Comparison of ENCODE assay signal across 8 mouse cellular contexts in genomic region chr8:114133050-114133509, GRCm38 (mm10). TPM values are rescaled to one million over a fixed set of nuclear protein-coding genes. Genes with fewer than 3 reads are reported as not detected.
A peak's percentile ranks its signal among the peaks of the same experiment; 100 is the strongest.
DNase-seq lines count a peak whose midpoint lies in the region; ATAC-seq lines count a peak whose summit lies in the region.

No protein-coding gene starts in this region.

- H3K36me3 ChIP-seq in kidney, embryonic 14.5 days (ENCODE audit: control insufficient read depth, insufficient read depth, low read length): no peaks in the 10 kb centered on the region
- no peaks in the 10 kb centered on the region for H3K36me3 ChIP-seq in embryonic facial prominence, embryonic 11.5 days (replicated peaks; ENCODE audit: control insufficient read depth, insufficient read depth, low read depth, low read length)
- no peaks in the 10 kb centered on the region for H3K36me3 ChIP-seq in hindbrain, embryonic 11.5 days (ENCODE audit: control insufficient read depth, insufficient read depth, low read length)
- no peaks in the 10 kb centered on the region for H3K36me3 ChIP-seq in macrophage (ENCODE audit: inconsistent target)

- H3K79me2 ChIP-seq in macrophage (ENCODE audit: inconsistent target): no peaks in the 10 kb centered on the region

- H3K9me3 ChIP-seq in kidney, embryonic 14.5 days (ENCODE audit: control insufficient read depth, low read length): no peaks in the 10 kb centered on the region
- H3K9me3 ChIP-seq in embryonic facial prominence, embryonic 11.5 days (replicated peaks; ENCODE audit: control insufficient read depth, low read length): no peaks in the 10 kb centered on the region
- H3K9me3 ChIP-seq in hindbrain, embryonic 11.5 days (ENCODE audit: control insufficient read depth, low read length): no peaks in the 10 kb centered on the region

- no peak for DNase-seq in kidney, adult 18-20 months
- no peak for DNase-seq in embryonic facial prominence, embryonic 11.5 days (ENCODE audit: low spot score)
- DNase-seq in hindbrain, embryonic 11.5 days (ENCODE audit: low spot score): no peak
- DNase-seq in right cerebral cortex, adult 18-20 months: no peak
- DNase-seq in thymus, adult 18-20 months: no peak
- DNase-seq in spleen, adult 18-20 months: no peak

- WGBS in kidney, embryonic 14.5 days: 27% methylated on average over 14 of the region's 14 CpGs
- WGBS in embryonic facial prominence, embryonic 11.5 days: 30% methylated on average over 14 of the region's 14 CpGs
- WGBS in hindbrain, embryonic 11.5 days: 32% methylated on average over 14 of the region's 14 CpGs
- WGBS in macrophage (ENCODE audit: missing documents): 19% methylated on average over 10 of the region's 14 CpGs

- H3K4me2 ChIP-seq in kidney, embryonic 14.5 days (replicated peaks; ENCODE audit: low read depth, low read length): peak overlapping the region; percentile 87
- H3K4me2 ChIP-seq in embryonic facial prominence, embryonic 11.5 days (ENCODE audit: low read depth, low read length): no peak overlapping the region; the same call in 1 of the 2 replicates
- H3K4me2 ChIP-seq in hindbrain, embryonic 11.5 days (replicated peaks; ENCODE audit: low read depth, low read length): peak overlapping the region; percentile 74; the same call in 1 of the 2 replicates

- no peaks in the 10 kb centered on the region for H3K4me1 ChIP-seq in kidney, embryonic 14.5 days (ENCODE audit: control insufficient read depth, insufficient read depth, low read length)
- no peaks in the 10 kb centered on the region for H3K4me1 ChIP-seq in embryonic facial prominence, embryonic 11.5 days (ENCODE audit: control insufficient read depth, insufficient read depth, low read length)
- no peaks in the 10 kb centered on the region for H3K4me1 ChIP-seq in hindbrain, embryonic 11.5 days (replicated peaks; ENCODE audit: control insufficient read depth, insufficient read depth, low read length)

- H3K27ac ChIP-seq in kidney, embryonic 14.5 days (ENCODE audit: low read depth, low read length): no peak overlapping the region
- H3K27ac ChIP-seq in embryonic facial prominence, embryonic 11.5 days (replicated peaks; ENCODE audit: low read depth, low read length): no peak overlapping the region
- H3K27ac ChIP-seq in hindbrain, embryonic 11.5 days (ENCODE audit: low read depth, low read length): no peak overlapping the region
- no peak overlapping the region for H3K27ac ChIP-seq in macrophage

- peak overlapping the region; percentile 61 for H3K4me3 ChIP-seq in kidney, embryonic 14.5 days (ENCODE audit: low read length)
- H3K4me3 ChIP-seq in embryonic facial prominence, embryonic 11.5 days (ENCODE audit: low read depth, low read length): peak overlapping the region; percentile 34
- H3K4me3 ChIP-seq in hindbrain, embryonic 11.5 days (ENCODE audit: low read depth, low read length): peak overlapping the region; percentile 42; the same call in 1 of the 2 replicates
- peak overlapping the region; percentile 76 for H3K4me3 ChIP-seq in macrophage (ENCODE audit: inconsistent target)

- ATAC-seq in kidney, embryonic 14.5 days (ENCODE audit: low FRiP score, low TSS enrichment): peak; percentile 36; the same call in 1 of the 2 replicates
- no peak for ATAC-seq in embryonic facial prominence, embryonic 11.5 days (replicated peaks; ENCODE audit: insufficient number of reproducible peaks, low FRiP score, low TSS enrichment, low read depth)
- peak; percentile 45 for ATAC-seq in hindbrain, embryonic 11.5 days (ENCODE audit: low FRiP score)

- no peaks in the 10 kb centered on the region for H3K27me3 ChIP-seq in kidney, embryonic 14.5 days (ENCODE audit: control insufficient read depth, insufficient read depth, low read length)
- H3K27me3 ChIP-seq in embryonic facial prominence, embryonic 11.5 days (ENCODE audit: control insufficient read depth, insufficient read depth, low read length): no peaks in the 10 kb centered on the region
- H3K27me3 ChIP-seq in hindbrain, embryonic 11.5 days (ENCODE audit: control insufficient read depth, insufficient read depth, low read length): no peaks in the 10 kb centered on the region

- no peak overlapping the region for H3K9ac ChIP-seq in kidney, embryonic 14.5 days (ENCODE audit: low read depth, low read length)
- no peak overlapping the region for H3K9ac ChIP-seq in embryonic facial prominence, embryonic 11.5 days (replicated peaks; ENCODE audit: low read length)
- H3K9ac ChIP-seq in hindbrain, embryonic 11.5 days (ENCODE audit: low read depth, low read length): no peak overlapping the region

RNA-seq across cellular contexts. Expression of gene Nudt7, which starts 0.3 kb away (rescaled TPM):
- 15.6 and 18.6 TPM in 2 replicates for polyA plus RNA-seq in kidney, embryonic 14.5 days (2014; fragmentation: Nextera tagmentation; extraction: Ambion mirVana)
- polyA plus RNA-seq in embryonic facial prominence, embryonic 11.5 days (2014; fragmentation: Nextera tagmentation; extraction: Ambion mirVana): 13.4 and 14.8 TPM in 2 replicates
- 9.1 and 12.1 TPM in 2 replicates for polyA plus RNA-seq in hindbrain, embryonic 11.5 days (2014; fragmentation: Nextera tagmentation; extraction: Ambion mirVana)
- 10 to 100 TPM in 10 of 26 experiments, 1 to 10 TPM in 15, under 1 TPM in 1; 0.91 to 29.6 (median 5.8) TPM for total RNA-seq in macrophage (2018; cell fraction: chromatin; rRNA removed)
- total RNA-seq in macrophage (2018; cell fraction: cytosol; rRNA removed): 10 to 100 TPM in 12 of 26 experiments, 1 to 10 TPM in 14; 4.1 to 15.7 (median 9.8) TPM
- 10 to 100 TPM in 9 of 26 experiments, 1 to 10 TPM in 17; 1.4 to 17.4 (median 6.8) TPM for total RNA-seq in macrophage (2018; cell fraction: nucleus; rRNA removed)
- polyA plus RNA-seq in macrophage (2018): 8.4 to 14.6 TPM (median 9.4 TPM) in 3 replicates
